Mouse (Mus musculus) testis, adult 2 months (tissue): ENCODE data around the gene Galntl6.

ENCODE experiments used
- CTCF ChIP-seq: fragments of 200-500 bp; IDR thresholded peaks from 2 replicates; pipeline ENCODE4 v1.5.1; 2012; ENCODE audit warnings: low read depth, mild to moderate bottlenecking, inconsistent platforms, low read length, moderate library complexity; ENCODE audit not compliant: control insufficient read depth, insufficient read depth, insufficient replicate concordance
- POLR2A ChIP-seq: fragments of 200-500 bp; IDR thresholded peaks from 2 replicates; pipeline ENCODE4 v1.6.1; 2012; ENCODE audit warnings: low read depth, mild to moderate bottlenecking, inconsistent platforms, low read length, moderate library complexity; ENCODE audit not compliant: control insufficient read depth

DNA sequence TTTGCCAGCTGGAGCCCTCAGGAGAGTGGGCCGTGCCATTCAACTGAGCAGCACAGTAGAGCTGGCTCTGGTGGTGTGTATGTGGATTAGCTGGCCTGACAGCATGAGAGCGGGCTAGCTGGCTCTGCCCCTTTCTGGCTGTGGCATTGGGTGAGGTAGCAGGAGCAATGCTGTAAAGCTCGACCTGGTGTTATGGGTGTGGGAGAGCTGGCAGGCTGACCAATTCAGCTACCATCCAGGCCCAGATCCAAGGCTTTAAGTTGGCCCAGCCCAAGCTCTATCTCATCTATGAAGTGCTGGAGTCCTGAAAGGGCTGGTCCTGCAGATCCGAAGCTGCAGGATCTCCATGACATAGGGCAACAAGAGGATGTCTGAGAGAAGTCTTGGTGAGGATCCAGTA, 886.9 kb downstream of the Galntl6 start:
- TF ChIP-seq CTCF (no peak), POLR2A (no peak)
